Comparison of ENCODE assay signal across 9 mouse cellular contexts in the genomic region with DNA sequence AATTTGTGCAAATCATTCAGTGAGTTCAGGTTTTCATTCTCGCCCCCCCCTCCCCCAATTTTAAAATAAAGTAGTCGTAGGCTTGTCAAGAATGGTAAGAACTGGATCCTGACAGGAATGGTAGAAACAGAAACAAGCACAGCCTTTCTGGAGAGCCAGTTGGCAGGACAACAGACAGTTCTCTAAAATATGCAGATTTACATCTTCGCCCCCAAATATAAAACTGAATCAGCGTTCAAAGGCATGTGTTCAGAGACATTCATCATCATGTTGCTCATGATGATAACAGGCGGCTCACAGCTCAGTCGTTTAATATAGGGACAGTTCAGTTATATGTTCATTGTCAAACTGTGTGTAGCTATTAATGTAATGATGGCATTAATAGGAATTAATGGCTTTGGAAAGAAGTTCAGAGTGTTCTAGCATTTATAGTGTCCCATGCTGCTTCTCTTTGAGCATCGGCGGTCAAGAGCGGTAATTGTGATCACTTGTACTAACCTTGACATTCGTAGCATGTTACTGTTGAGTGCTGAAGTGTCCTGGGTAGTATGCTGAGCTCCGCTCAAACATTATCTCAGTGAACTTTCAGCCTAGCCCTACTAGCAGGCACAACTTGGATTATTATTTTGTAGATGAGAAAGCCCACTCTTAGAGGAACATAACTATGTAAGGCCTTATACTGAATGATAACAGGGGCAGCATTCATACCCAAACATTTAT.
DNase-seq lines count a peak whose midpoint lies in the region; ATAC-seq lines count a peak whose summit lies in the region.
"Had no signal": no experiment of that assay in that cellular context is flagged by ENCODE, and none has a peak within 500 bp of the region (broad histone marks: within the 10 kb centered on the region; RNA-seq: fewer than 3 reads in every experiment).

No protein-coding gene starts in this region.

- H3K4me3 ChIP-seq in embryonic facial prominence, embryonic 11.5 days (ENCODE audit: low read depth, low read length), result no peak overlapping the region
- H3K4me3 ChIP-seq in embryonic facial prominence, embryonic 10.5 days, result no peak overlapping the region
- no peak overlapping the region for H3K4me3 ChIP-seq in hindbrain, embryonic 14.5 days (replicated peaks; ENCODE audit: low read length)
- H3K4me3 ChIP-seq: megakaryocyte, embryonic 14.5 days had no signal

- no peaks in the 10 kb centered on the region; the same call in none of the 2 replicates for H3K4me1 ChIP-seq in embryonic facial prominence, embryonic 11.5 days (ENCODE audit: control insufficient read depth, insufficient read depth, low read length)
- peaks cover 31% of the 10 kb centered on the region for H3K4me1 ChIP-seq in embryonic facial prominence, embryonic 10.5 days
- peaks cover 7% of the 10 kb centered on the region for H3K4me1 ChIP-seq in hindbrain, embryonic 14.5 days (replicated peaks; ENCODE audit: control insufficient read depth, insufficient read depth, low read length)

- H3K27ac ChIP-seq in embryonic facial prominence, embryonic 11.5 days (replicated peaks; ENCODE audit: low read depth, low read length), result 0 out of 2 replicates have a peak overlapping the region, but pooled peaks have one; percentile 8
- no peak overlapping the region for H3K27ac ChIP-seq in embryonic facial prominence, embryonic 10.5 days (replicated peaks)
- H3K27ac ChIP-seq in hindbrain, embryonic 14.5 days, result peak overlapping the region; percentile 49; the same call in 1 of the 2 replicates

- H3K27me3 ChIP-seq in embryonic facial prominence, embryonic 11.5 days (ENCODE audit: control insufficient read depth, insufficient read depth, low read length), result no peaks in the 10 kb centered on the region
- H3K27me3 ChIP-seq in embryonic facial prominence, embryonic 10.5 days (replicated peaks; ENCODE audit: low read depth, poor library complexity, severe bottlenecking), result no peaks in the 10 kb centered on the region
- no peaks in the 10 kb centered on the region for H3K27me3 ChIP-seq in hindbrain, embryonic 14.5 days (ENCODE audit: control insufficient read depth, insufficient read depth, low read length)
- H3K27me3 ChIP-seq: megakaryocyte, embryonic 14.5 days had no signal

- H3K9me3 ChIP-seq in embryonic facial prominence, embryonic 11.5 days (replicated peaks; ENCODE audit: control insufficient read depth, low read length), result no peaks in the 10 kb centered on the region
- peaks cover 3% of the 10 kb centered on the region; the same call in 1 of the 2 replicates for H3K9me3 ChIP-seq in embryonic facial prominence, embryonic 10.5 days
- no peaks in the 10 kb centered on the region for H3K9me3 ChIP-seq in hindbrain, embryonic 14.5 days (ENCODE audit: control insufficient read depth, low read length)
- H3K9me3 ChIP-seq: megakaryocyte, embryonic 14.5 days had no signal

- H3K4me2 ChIP-seq in embryonic facial prominence, embryonic 11.5 days (ENCODE audit: low read depth, low read length), result no peak overlapping the region
- no peak overlapping the region for H3K4me2 ChIP-seq in hindbrain, embryonic 14.5 days (replicated peaks)

- 91% methylated on average over 11 of the region's 11 CpGs for WGBS in embryonic facial prominence, embryonic 11.5 days
- 89% methylated on average over 11 of the region's 11 CpGs for WGBS in embryonic facial prominence, embryonic 10.5 days
- WGBS in hindbrain, embryonic 14.5 days, result 73% methylated on average over 11 of the region's 11 CpGs

- ATAC-seq in embryonic facial prominence, embryonic 11.5 days (replicated peaks; ENCODE audit: insufficient number of reproducible peaks, low FRiP score, low TSS enrichment, low read depth), result no peak
- no peak for ATAC-seq in hindbrain, embryonic 14.5 days (ENCODE audit: low FRiP score)

- no peaks in the 10 kb centered on the region for H3K36me3 ChIP-seq in embryonic facial prominence, embryonic 11.5 days (replicated peaks; ENCODE audit: control insufficient read depth, insufficient read depth, low read depth, low read length)
- no peaks in the 10 kb centered on the region for H3K36me3 ChIP-seq in embryonic facial prominence, embryonic 10.5 days (replicated peaks)
- no peaks in the 10 kb centered on the region for H3K36me3 ChIP-seq in hindbrain, embryonic 14.5 days (replicated peaks; ENCODE audit: control insufficient read depth, insufficient read depth)

- no peak overlapping the region for H3K9ac ChIP-seq in embryonic facial prominence, embryonic 11.5 days (replicated peaks; ENCODE audit: low read length)
- no peak overlapping the region for H3K9ac ChIP-seq in hindbrain, embryonic 14.5 days

- no peak for DNase-seq in embryonic facial prominence, embryonic 11.5 days (ENCODE audit: low spot score)
- no peak for DNase-seq in embryonic facial prominence, embryonic 10.5 days (ENCODE audit: low spot score)
- DNase-seq in layer of hippocampus, adult 11-12 months (ENCODE audit: low spot score), result peak; percentile 27
- no peak for DNase-seq in layer of hippocampus, postnatal 25 days (ENCODE audit: extremely low spot score in 1 of 2, low spot score in 1 of 2)
- DNase-seq in 3T3-L1 (ENCODE audit: low read depth, low spot score), result peak; percentile 61
- DNase-seq in hindbrain, embryonic 14.5 days (ENCODE audit: low spot score), result no peak
- no peak for DNase-seq in thymus, postnatal 4 days
- no peak for DNase-seq in yolk sac, embryonic 10.5 days (ENCODE audit: low spot score)

Comparison
In these comparisons a context has a peak if more than half of its experiments do, and no peak if none do; other contexts are left out.
1. DNase-seq: peak in layer of hippocampus, adult 11-12 months (single experiment) and 3T3-L1 (single experiment); none in embryonic facial prominence, embryonic 11.5 days (single experiment), embryonic facial prominence, embryonic 10.5 days (single experiment), layer of hippocampus, postnatal 25 days (0 of 2), hindbrain, embryonic 14.5 days (single experiment), thymus, postnatal 4 days (single experiment) and yolk sac, embryonic 10.5 days (single experiment).